Mouse (Mus musculus): ENCODE measurements around the gene Prepl. TPM values are rescaled to one million over a fixed set of nuclear protein-coding genes. Genes with fewer than 3 reads are reported as not detected.

Prepl gene
- 20.1 TPM for polyA plus RNA-seq (2017; shearing (Covaris generic))

DNA sequence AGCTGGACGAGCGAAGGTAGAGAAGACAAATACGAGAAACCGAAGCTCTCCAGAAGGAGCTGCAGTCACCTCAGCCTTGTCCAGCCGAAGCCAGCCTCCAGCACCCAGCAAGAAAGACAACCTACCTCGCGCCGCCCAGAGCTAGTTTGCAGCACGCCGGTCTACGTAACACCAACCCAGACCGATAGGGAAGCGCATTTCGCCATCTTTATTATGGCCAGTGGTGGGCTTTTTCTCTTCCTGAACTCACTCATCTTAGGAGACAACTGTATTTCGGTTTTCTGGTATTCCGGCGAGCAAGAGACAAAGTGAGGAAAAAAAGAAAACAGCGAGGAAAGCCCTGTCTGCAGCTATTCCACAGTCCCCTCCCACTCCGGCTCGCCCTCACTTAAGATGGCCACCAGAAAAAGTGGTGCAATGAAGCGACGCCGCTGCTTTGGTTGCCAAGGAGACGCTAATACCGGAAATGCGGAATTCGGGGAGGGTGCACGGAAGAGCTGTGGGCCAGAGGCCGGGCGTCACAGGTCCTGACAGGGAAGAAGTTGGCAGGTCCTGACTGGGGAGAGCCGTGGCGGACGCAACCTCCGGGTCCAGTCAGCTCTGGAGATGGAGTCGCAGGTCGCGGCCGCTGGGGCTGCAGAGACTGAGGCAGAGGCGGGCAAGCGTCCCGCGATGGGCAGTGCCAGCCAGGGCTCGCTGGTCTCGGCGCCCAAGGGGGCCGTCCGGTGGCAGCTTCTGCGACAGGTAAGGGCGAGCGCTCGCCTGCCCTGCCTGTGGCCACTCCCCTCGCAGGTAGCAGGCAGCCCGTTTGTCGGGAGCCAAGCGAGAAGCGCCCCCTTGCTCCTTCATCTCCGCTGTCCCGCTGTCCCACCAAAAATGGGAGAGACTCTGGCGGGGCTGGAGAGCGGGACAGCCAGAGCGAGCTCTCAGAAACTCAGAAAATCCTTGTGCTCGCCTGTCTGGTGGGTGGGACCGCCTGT lies at the start of gene Prepl, which contains the start of gene Camkmt:
Prepl (minus strand) TSS at position 122 of the 980 bp plus-strand sequence.
Camkmt (plus strand) TSS at position 433 of the 980 bp plus-strand sequence.

DNA sequence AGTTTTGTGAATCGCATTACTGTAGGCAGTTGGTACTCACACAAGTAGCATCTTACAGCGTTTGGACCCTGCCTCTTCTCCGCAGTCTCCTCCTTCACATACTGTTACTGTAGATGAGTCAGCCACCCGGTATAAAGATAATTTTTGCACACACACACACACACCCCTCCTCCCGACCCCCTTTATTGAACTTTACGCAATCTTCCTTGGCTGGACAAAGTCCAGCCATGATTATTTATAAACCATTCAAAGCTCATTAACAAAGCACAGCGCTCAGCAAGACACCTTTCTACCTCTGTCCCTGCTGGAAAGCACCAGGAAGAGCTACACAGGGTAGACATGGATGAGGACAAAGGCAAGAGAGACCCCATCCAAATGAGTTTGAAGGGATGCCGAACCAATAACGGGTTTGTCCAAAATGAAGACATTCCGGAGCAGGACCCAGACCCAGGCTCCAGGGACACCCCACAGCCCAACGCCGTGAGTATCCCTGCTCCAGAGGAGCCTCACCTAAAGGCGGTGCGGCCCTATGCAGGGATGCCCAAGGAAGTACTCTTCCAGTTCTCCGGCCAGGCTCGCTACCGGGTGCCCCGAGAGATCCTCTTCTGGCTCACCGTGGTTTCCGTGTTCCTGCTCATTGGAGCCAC lies 61.8 kb downstream of the Prepl start, which contains the start of gene Slc3a1:
Slc3a1 (plus strand) TSS at position 284 of the 647 bp plus-strand sequence.

Other genes starting within 250 kb of the Prepl start
- 26.6 TPM for gene Ppm1b, start 133.5 kb downstream of the Prepl start, polyA plus RNA-seq (2017; shearing (Covaris generic))
- gene Slc3a1, start 61.9 kb downstream of the Prepl start, polyA plus RNA-seq (2017; shearing (Covaris generic)), result 0.42 TPM
- 10.4 TPM for gene Camkmt, start 311 bp upstream of the Prepl start, polyA plus RNA-seq (2017; shearing (Covaris generic))

Measured in activated CD4-positive, CD25-positive, alpha-beta regulatory T cell, adult 9 weeks (primary cell).